Mouse (Mus musculus) heart, postnatal 0 days (tissue): Measurements from ENCODE around the gene Prdm2.

Experiments used
- CTCF ChIP-seq: IDR thresholded peaks from 2 replicates; pipeline ENCODE4 v1.5.1; 2016; ENCODE audit warnings: antibody characterized with exemption, control low read depth, low read depth
- EP300 ChIP-seq: IDR thresholded peaks from 2 replicates; pipeline ENCODE4 v1.6.1; 2016; ENCODE audit warnings: antibody characterized with exemption, low read depth

DNA sequence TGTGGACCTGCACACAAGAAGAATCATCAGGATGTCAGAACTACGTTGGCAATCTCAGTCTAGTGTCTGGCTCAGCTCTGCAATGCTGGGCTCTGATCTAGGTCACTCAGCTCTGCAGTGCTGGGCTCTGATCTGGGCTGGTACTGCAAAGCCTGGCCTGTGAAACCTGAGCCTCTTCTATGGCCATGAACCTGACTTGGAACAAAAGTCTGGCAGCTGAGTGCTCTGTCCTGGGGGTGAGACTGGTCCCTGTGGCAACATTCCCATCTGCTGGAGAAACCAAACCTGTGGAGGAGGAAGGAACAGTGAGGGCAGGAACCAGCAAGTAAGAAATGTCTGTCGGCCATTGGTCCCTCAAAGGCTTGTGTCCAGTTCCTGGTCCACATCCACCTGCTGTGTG lies 109.0 kb downstream of the Prdm2 start:
- TF ChIP-seq CTCF (no peak), EP300 (no peak)
